Mouse (Mus musculus): Measurements from ENCODE around the gene Opa3. TPM values are rescaled to one million over a fixed set of nuclear protein-coding genes. Genes with fewer than 3 reads are reported as not detected.

Opa3 gene
- polyA plus RNA-seq, 1 experiment from 2014 or later = 43.9 TPM

DNA sequence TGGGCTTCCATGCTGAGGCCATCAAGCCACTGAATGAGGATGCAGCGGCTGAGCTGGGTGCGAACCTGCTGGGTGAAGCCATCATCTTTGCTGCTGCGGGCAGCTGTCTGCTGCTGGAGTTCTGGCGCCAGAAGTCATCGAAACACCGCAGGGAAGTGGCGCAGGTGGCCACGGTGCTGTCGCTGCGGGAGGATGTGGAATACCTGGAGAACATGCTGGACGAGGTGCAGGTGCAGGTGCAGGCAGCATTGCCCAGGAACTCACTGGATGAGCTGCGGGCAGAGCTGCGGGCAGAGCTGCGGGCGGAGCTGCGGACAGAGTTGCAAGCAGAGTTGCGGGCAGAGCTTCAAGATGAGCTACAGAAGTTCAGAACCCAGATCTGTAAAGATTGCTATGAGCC, 27.3 kb downstream of the Opa3 start:
- 88% methylated on average over 17 of the region's 17 CpGs for WGBS
- H3K4me1 ChIP-seq = no peaks in the 10 kb centered on the region
- no peaks in the 10 kb centered on the region for H3K27me3 ChIP-seq (replicated peaks)
- H3K9ac ChIP-seq = no peak overlapping the region
- ATAC-seq (ENCODE audit: low FRiP score, low read depth) = no peak
- peaks cover 52% of the 10 kb centered on the region for H3K36me3 ChIP-seq
- H3K27ac ChIP-seq = no peak overlapping the region
- H3K4me3 ChIP-seq = no peak overlapping the region
- no peaks in the 10 kb centered on the region for H3K9me3 ChIP-seq
- no peak overlapping the region for H3K4me2 ChIP-seq (replicated peaks)

GRCm38 (mm10) chr7:19256567-19256966, 28.4 kb downstream of the Opa3 start:
- Histone ChIP-seq H3K27ac (no peak overlapping the region), H3K36me3 (peaks cover 64% of the 10 kb centered on the region), H3K9ac (no peak overlapping the region), H3K9me3 (no peaks in the 10 kb centered on the region), H3K4me3 (no peak overlapping the region), H3K27me3 (replicated peaks) (no peaks in the 10 kb centered on the region), H3K4me1 (no peaks in the 10 kb centered on the region), H3K4me2 (replicated peaks) (no peak overlapping the region)
- 86% methylated on average over 7 of the region's 7 CpGs for WGBS
- no peak for ATAC-seq (ENCODE audit: low FRiP score, low read depth)

DNA sequence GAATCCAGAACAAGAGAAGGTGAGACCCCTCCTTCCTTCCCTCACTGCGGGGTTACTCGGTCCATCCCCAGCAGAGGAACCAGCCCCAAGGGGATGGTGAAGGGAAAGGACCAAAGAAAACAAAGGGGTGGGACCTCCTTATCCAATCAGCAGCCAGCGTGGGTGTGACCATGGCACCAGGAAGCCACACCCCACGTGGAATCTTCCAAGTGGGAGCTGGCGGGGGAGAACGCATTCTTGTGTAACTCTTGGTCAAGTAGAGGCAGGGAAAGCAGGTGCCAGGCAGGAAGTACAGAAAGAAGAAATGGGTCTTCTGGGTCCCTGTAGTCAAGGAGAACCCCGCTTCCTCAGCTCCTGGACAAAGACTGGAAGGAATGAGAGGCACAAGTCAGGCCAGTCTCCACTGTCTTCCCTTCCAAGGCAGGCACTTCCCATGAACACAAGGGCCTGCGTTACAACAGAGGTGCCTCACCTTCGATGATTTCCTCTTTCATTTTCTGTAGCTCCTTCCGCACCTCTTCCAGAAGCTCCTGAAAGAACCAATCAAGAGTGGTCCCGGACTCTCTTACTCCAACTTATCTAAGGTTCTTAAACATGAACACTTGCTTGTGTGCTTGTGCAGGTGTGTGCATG, 29.4 kb downstream of the Opa3 start:
- H3K9me3 ChIP-seq = no peaks in the 10 kb centered on the region
- no peak overlapping the region for H3K27ac ChIP-seq
- H3K4me1 ChIP-seq = no peaks in the 10 kb centered on the region
- H3K4me3 ChIP-seq = no peak overlapping the region
- peak; percentile 82 for ATAC-seq (ENCODE audit: low FRiP score, low read depth)
- 36% methylated on average over 11 of the region's 11 CpGs for WGBS
- H3K27me3 ChIP-seq (replicated peaks) = no peaks in the 10 kb centered on the region
- no peak overlapping the region for H3K9ac ChIP-seq
- peaks cover 70% of the 10 kb centered on the region for H3K36me3 ChIP-seq
- H3K4me2 ChIP-seq (replicated peaks) = no peak overlapping the region

GRCm38 (mm10) chr7:19258336-19258735, 30.2 kb downstream of the Opa3 start:
- Histone ChIP-seq H3K4me2 (replicated peaks) (no peak overlapping the region), H3K27me3 (replicated peaks) (no peaks in the 10 kb centered on the region), H3K9ac (no peak overlapping the region), H3K9me3 (no peaks in the 10 kb centered on the region), H3K27ac (no peak overlapping the region), H3K36me3 (peaks cover 77% of the 10 kb centered on the region), H3K4me1 (no peaks in the 10 kb centered on the region), H3K4me3 (no peak overlapping the region)
- 79% methylated on average over 3 of the region's 3 CpGs for WGBS
- no peak for ATAC-seq (ENCODE audit: low FRiP score, low read depth)

- Histone ChIP-seq H3K27me3 (replicated peaks) (no peaks in the 10 kb centered on the region), H3K4me1 (peaks cover 13% of the 10 kb centered on the region), H3K9ac (no peak overlapping the region), H3K27ac (no peak overlapping the region), H3K9me3 (no peaks in the 10 kb centered on the region), H3K36me3 (peaks cover 50% of the 10 kb centered on the region), H3K4me3 (no peak overlapping the region), H3K4me2 (replicated peaks) (no peak overlapping the region)
- 76% methylated on average over 7 of the region's 7 CpGs for WGBS
- ATAC-seq (ENCODE audit: low FRiP score, low read depth) = no peak
Measured at GRCm38 (mm10) chr7:19265147-19265546, 37.0 kb downstream of the Opa3 start.

- H3K9ac ChIP-seq = no peak overlapping the region
- no peak for ATAC-seq (ENCODE audit: low FRiP score, low read depth)
- H3K4me1 ChIP-seq = peaks cover 23% of the 10 kb centered on the region
- H3K9me3 ChIP-seq = no peaks in the 10 kb centered on the region
- H3K36me3 ChIP-seq = peaks cover 39% of the 10 kb centered on the region
- H3K27ac ChIP-seq = no peak overlapping the region
- H3K4me3 ChIP-seq = no peak overlapping the region
- H3K27me3 ChIP-seq (replicated peaks) = no peaks in the 10 kb centered on the region
- H3K4me2 ChIP-seq (replicated peaks) = no peak overlapping the region
- 87% methylated on average over 10 of the region's 10 CpGs for WGBS
Measured at GRCm38 (mm10) chr7:19265928-19266822, 38.0 kb downstream of the Opa3 start.

DNA sequence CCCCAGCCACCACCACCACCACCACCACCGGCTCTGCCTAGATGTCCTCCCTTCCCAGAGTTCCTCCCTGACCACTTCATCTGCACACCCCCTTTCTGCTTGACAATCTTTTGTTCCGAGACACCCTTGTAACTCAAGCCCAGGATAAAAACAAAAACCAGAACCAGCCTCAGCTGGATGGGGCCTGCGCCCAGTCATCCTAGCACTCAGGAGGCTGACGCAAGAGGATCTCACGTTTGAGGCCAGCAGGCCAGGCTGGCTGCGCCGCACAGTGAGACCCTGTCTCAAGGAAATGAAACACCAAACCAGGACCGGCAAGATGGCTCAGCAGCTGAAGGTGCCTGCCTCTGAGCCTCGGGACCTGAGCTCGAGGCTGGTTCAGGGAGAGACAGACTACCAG, 38.9 kb downstream of the Opa3 start:
- H3K4me1 ChIP-seq = peaks cover 24% of the 10 kb centered on the region
- WGBS = 77% methylated on average over 10 of the region's 10 CpGs
- no peak overlapping the region for H3K9ac ChIP-seq
- H3K4me3 ChIP-seq = no peak overlapping the region
- no peak for ATAC-seq (ENCODE audit: low FRiP score, low read depth)
- H3K4me2 ChIP-seq (replicated peaks) = no peak overlapping the region
- H3K27me3 ChIP-seq (replicated peaks) = no peaks in the 10 kb centered on the region
- H3K36me3 ChIP-seq = peaks cover 31% of the 10 kb centered on the region
- no peaks in the 10 kb centered on the region for H3K9me3 ChIP-seq
- no peak overlapping the region for H3K27ac ChIP-seq

GRCm38 (mm10) chr7:19268993-19269681, 41.0 kb downstream of the Opa3 start:
- WGBS = 48% methylated on average over 10 of the region's 10 CpGs
- no peak overlapping the region for H3K27ac ChIP-seq

DNA sequence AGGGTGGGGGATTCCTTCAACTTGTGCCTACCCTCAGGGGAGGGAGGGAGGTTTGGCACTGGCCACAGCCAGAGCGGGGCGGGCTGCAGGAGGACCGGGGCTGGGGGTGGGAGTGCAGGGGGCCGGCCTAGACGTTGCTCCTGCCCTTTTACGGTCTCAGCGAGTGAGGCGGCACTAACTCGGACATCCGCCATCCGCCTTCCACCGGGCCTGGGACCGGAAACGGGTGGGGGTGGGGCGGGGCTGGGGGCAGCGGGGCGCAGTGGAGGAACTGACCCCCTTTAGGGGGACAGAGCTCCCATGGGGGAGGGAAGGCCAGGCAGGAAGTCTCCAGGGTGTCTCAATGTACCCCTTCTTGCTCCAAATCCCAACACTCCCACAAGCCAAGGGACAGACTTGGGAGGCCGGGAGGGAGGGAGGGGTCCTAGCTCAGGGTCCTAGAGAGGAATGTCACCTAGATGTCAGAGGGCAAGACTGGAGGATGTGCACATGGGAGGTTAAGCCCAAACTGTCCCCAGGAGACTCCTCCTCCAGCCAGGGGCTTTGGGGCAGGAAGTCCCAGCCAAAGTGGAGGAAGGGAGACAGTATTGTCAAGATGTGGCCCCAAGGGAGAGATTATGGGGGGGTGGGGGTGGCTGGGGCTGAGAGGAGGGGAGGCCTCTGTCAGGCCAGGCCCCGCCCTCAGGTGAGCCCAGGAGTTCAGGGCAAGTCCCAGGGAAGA, 41.7 kb downstream of the Opa3 start:
- peak overlapping the region; percentile 96 for H3K4me2 ChIP-seq (replicated peaks)
- H3K4me1 ChIP-seq = peaks cover 24% of the 10 kb centered on the region
- H3K27ac ChIP-seq = no peak overlapping the region
- H3K27me3 ChIP-seq (replicated peaks) = no peaks in the 10 kb centered on the region
- H3K9me3 ChIP-seq = no peaks in the 10 kb centered on the region
- no peak for ATAC-seq (ENCODE audit: low FRiP score, low read depth)
- peak overlapping the region; percentile 97 for H3K4me3 ChIP-seq
- H3K9ac ChIP-seq = peak overlapping the region; percentile 60
- peaks cover 7% of the 10 kb centered on the region; the same call in 1 of the 2 replicates for H3K36me3 ChIP-seq
- WGBS = under 1% methylated on average over 19 of the region's 19 CpGs

More at GRCm38 (mm10) chr7:19268993-19269681, 41.0 kb downstream of the Opa3 start:
- H3K27me3 ChIP-seq (replicated peaks) = no peaks in the 10 kb centered on the region
- peak overlapping the region; percentile 60 for H3K9ac ChIP-seq
- no peaks in the 10 kb centered on the region for H3K9me3 ChIP-seq
- peak overlapping the region; percentile 96 for H3K4me2 ChIP-seq (replicated peaks)
- peak overlapping the region; percentile 97 for H3K4me3 ChIP-seq
- H3K36me3 ChIP-seq = peaks cover 14% of the 10 kb centered on the region
- ATAC-seq (ENCODE audit: low FRiP score, low read depth) = no peak
- H3K4me1 ChIP-seq = peaks cover 24% of the 10 kb centered on the region

- ATAC-seq (ENCODE audit: low FRiP score, low read depth) = no peak
- peak overlapping the region; percentile 97 for H3K4me3 ChIP-seq
- WGBS = under 1% methylated on average over 20 of the region's 21 CpGs
- peak overlapping the region; percentile 32; the same call in 1 of the 2 replicates for H3K27ac ChIP-seq
- H3K36me3 ChIP-seq = 0 out of 2 replicates have a peak, but pooled peaks cover 6% of the 10 kb centered on the region
- H3K9ac ChIP-seq = peak overlapping the region; percentile 92
- no peaks in the 10 kb centered on the region for H3K27me3 ChIP-seq (replicated peaks)
- H3K4me2 ChIP-seq (replicated peaks) = peak overlapping the region; percentile 96
- H3K4me1 ChIP-seq = peaks cover 22% of the 10 kb centered on the region
- no peaks in the 10 kb centered on the region for H3K9me3 ChIP-seq
Measured at GRCm38 (mm10) chr7:19270509-19271237, 42.5 kb downstream of the Opa3 start.

Measured in neural tube, embryonic 12.5 days (tissue).